Mouse (Mus musculus) thymus, postnatal 4 days (tissue): ENCODE data around the gene Get4.
A peak's percentile ranks its signal among the peaks of the same experiment; 100 is the strongest.

Source experiments
- DNase-seq: peaks from one replicate; pipeline ENCODE4 v3.0.0; 2021

Gene Get4

GRCm38 (mm10) chr5:139243384-139243783 lies 8.7 kb upstream of the Get4 start:
- DNase-seq = no peak

GRCm38 (mm10) chr5:139247767-139248166 lies 4.4 kb upstream of the Get4 start:
- no peak for DNase-seq

GRCm38 (mm10) chr5:139248846-139249245 lies 3.3 kb upstream of the Get4 start:
- no peak for DNase-seq

GRCm38 (mm10) chr5:139251279-139251678 lies 845 bp upstream of the Get4 start:
- DNase-seq = no peak

GRCm38 (mm10) chr5:139251736-139252080 lies 416 bp upstream of the Get4 start:
- DNase-seq = no peak

- no peak for DNase-seq
Measured at GRCm38 (mm10) chr5:139252910-139253245, 754 bp downstream of the Get4 start.

- peak; percentile 16 for DNase-seq
Measured at GRCm38 (mm10) chr5:139253301-139253741, 1.2 kb downstream of the Get4 start.

GRCm38 (mm10) chr5:139254938-139255337 lies 2.8 kb downstream of the Get4 start:
- DNase-seq = no peak

GRCm38 (mm10) chr5:139255777-139256176 lies 3.7 kb downstream of the Get4 start:
- no peak for DNase-seq

GRCm38 (mm10) chr5:139256211-139256765 lies 4.2 kb downstream of the Get4 start:
- DNase-seq = no peak

GRCm38 (mm10) chr5:139257265-139257664 lies 5.1 kb downstream of the Get4 start:
- no peak for DNase-seq

GRCm38 (mm10) chr5:139257818-139258217 lies 5.7 kb downstream of the Get4 start:
- no peak for DNase-seq

- no peak for DNase-seq
Measured at GRCm38 (mm10) chr5:139258371-139259035, 6.4 kb downstream of the Get4 start.

GRCm38 (mm10) chr5:139259853-139260252 lies 7.7 kb downstream of the Get4 start:
- no peak for DNase-seq

- DNase-seq = no peak
Measured at GRCm38 (mm10) chr5:139261403-139261802, 9.3 kb downstream of the Get4 start.

- no peak for DNase-seq
Measured at GRCm38 (mm10) chr5:139267661-139268060, 15.5 kb downstream of the Get4 start.

GRCm38 (mm10) chr5:139270806-139271521 lies 18.8 kb downstream of the Get4 start:
- no peak for DNase-seq

GRCm38 (mm10) chr5:139271994-139272554 lies 19.9 kb downstream of the Get4 start:
- DNase-seq = no peak

- DNase-seq = no peak
Measured at GRCm38 (mm10) chr5:139277287-139277686, 25.2 kb downstream of the Get4 start.

GRCm38 (mm10) chr5:139281373-139282112 lies 29.4 kb downstream of the Get4 start:
- DNase-seq = no peak

GRCm38 (mm10) chr5:139282191-139282590 lies 30.1 kb downstream of the Get4 start:
- peak; percentile 87 for DNase-seq

GRCm38 (mm10) chr5:139283460-139284180 lies 31.5 kb downstream of the Get4 start:
- DNase-seq = no peak
